Mouse (Mus musculus) E14TG2a.4 (cell line): ENCODE data around the gene Il1rap.

Experiments used
- CTCF ChIP-seq: conservative IDR thresholded peaks from 2 replicates; pipeline ENCODE4 v1.5.1; 2014; ENCODE audit warnings: low read length
- NANOG ChIP-seq: IDR thresholded peaks from 2 replicates; pipeline ENCODE4 v1.6.1; 2014; ENCODE audit warnings: borderline replicate concordance, low read length, mixed read lengths
- POU5F1 ChIP-seq: IDR thresholded peaks from 2 replicates; pipeline ENCODE4 v1.6.1; 2014; ENCODE audit warnings: low read length, borderline replicate concordance

DNA sequence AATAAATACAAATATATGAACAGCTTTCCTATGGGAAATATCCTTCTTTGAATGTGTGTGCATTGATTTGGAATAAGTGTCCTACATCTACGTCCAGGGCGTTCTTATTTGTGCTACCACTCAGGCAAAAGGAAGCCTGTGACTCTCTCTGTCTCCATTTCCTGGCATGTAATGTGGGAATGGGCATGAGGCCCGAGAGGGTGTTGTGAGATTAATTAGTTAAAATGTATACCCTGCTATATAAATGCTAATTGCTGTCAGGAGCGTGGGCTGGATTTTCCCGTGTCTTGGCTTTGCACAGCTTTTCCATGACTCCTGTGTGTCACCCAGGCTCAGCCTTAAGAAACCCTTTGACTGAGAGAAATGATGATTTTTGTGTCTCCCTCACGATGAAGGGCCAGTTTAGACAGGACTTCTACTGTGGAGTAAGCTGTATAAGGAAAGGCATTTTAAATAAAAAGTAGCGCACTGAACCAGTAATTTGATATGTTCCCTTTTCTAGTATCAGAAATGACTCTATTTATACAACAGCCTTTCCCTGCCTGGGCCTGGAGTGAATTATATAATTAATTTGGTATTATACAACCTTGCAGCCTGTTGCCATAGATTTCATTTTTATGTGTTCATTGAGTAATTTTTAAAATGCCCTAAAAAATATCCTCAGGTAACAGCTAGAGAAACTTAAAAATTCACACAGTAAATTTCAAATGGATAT lies 81.4 kb downstream of the Il1rap start:
- TF ChIP-seq CTCF (no peak), POU5F1 (no peak), NANOG (no peak)
